Mouse (Mus musculus) testis, adult 2 months (tissue): ENCODE results near the gene AY358078.

Experiments used
- CTCF ChIP-seq: fragments of 200-500 bp; IDR thresholded peaks from 2 replicates; pipeline ENCODE4 v1.5.1; 2012; ENCODE audit warnings: low read depth, mild to moderate bottlenecking, inconsistent platforms, low read length, moderate library complexity; ENCODE audit not compliant: control insufficient read depth, insufficient read depth, insufficient replicate concordance
- POLR2A ChIP-seq: fragments of 200-500 bp; IDR thresholded peaks from 2 replicates; pipeline ENCODE4 v1.6.1; 2012; ENCODE audit warnings: low read depth, mild to moderate bottlenecking, inconsistent platforms, low read length, moderate library complexity; ENCODE audit not compliant: control insufficient read depth

DNA sequence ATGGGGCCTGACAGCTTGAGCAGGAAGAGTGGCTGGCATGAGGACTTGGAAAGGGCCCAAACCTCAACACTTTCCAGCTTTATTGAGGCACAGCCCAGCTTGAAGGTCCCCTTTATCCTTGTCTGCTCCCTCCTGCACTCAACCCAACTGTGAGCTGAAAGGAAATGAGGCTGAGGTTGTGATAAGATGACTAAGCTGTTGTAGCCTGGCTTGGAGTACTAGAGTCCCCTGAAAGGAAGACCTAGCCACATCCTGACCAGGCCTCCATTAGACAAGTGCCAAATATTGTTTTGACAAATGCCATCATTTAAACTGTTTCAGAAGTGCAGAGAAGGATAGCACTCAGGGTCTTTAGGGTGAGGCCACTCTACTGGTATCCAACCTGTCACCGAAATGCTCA, 22.1 kb upstream of the AY358078 start:
- no peak for TF ChIP-seq CTCF
- no peak for TF ChIP-seq POLR2A
